Mouse (Mus musculus): ENCODE measurements at regions not wholly inside any gene's neighbourhood (a gene's known extent, or its start where the extent isn't known, plus 50 kb on each side); places are given as distances from the start of the nearest gene placed in this dataset.
"Not testable (repeated sequence)": the region's sequence is repeated elsewhere in the genome, so short reads cannot be mapped to it uniquely, and the experiment has no call there.

DNA sequence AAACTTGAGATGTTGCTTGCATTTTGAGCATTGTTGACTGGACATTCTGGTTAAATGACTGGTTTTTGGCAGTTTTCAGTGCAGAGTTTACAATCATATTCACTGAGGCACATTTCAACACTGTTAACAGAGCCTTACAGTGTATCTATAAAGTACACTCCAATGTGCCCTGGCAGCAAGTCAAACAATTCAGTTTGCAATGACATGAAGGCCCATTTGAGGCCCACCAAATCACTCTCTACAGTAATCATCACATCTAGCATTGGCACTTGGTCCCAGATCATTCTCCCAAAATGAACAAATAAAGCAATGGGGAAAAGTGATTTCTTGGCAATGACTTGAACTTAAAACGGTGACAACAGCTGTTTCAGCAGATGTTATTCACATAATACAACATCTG, 1326.3 kb upstream of the Slc7a12 start:
- TF ChIP-seq CTCF (IDR thresholded peaks at IDR 0.05): no peak
- ATAC-seq (ENCODE audit: low FRiP score): no peak
- Histone ChIP-seq H3K9ac (replicated peaks; ENCODE audit: low read length, poor library complexity, severe bottlenecking) (no peak overlapping the region), H3K4me3 (ENCODE audit: low read depth, low read length) (no peak overlapping the region), H3K36me3 (ENCODE audit: insufficient read depth, low read length) (no peaks in the 10 kb centered on the region), H3K27me3 (ENCODE audit: insufficient read depth, low read length) (no peaks in the 10 kb centered on the region), H3K4me1 (ENCODE audit: insufficient read depth, low read length) (no peaks in the 10 kb centered on the region), H3K27ac (ENCODE audit: low read depth, low read length) (no peak overlapping the region), H3K4me2 (ENCODE audit: low read depth, low read length, poor library complexity, severe bottlenecking) (no peak overlapping the region), H3K9me3 (ENCODE audit: low read length) (no peaks in the 10 kb centered on the region)
- DNase-seq (ENCODE audit: low spot score): peak; percentile 10
- WGBS: 86% methylated on average over 1 of the region's 1 CpGs

- DNase-seq (ENCODE audit: low spot score): not testable (repeated sequence)
- 68% methylated on average over 1 of the region's 1 CpGs for WGBS
These were observed 1312.1 kb upstream of the Slc7a12 start for GRCm38 (mm10) chr3:13168406-13168805.

More at GRCm38 (mm10) chr3:13168406-13168805, 1312.1 kb upstream of the Slc7a12 start:
- ATAC-seq (ENCODE audit: low FRiP score); H3K27ac ChIP-seq (ENCODE audit: low read depth, low read length); H3K9me3 ChIP-seq (ENCODE audit: low read length); H3K36me3 ChIP-seq (ENCODE audit: insufficient read depth, low read length); H3K27me3 ChIP-seq (ENCODE audit: insufficient read depth, low read length); H3K4me1 ChIP-seq (ENCODE audit: insufficient read depth, low read length); H3K9ac ChIP-seq (replicated peaks; ENCODE audit: low read length, poor library complexity, severe bottlenecking); H3K4me3 ChIP-seq (ENCODE audit: low read depth, low read length); H3K4me2 ChIP-seq (ENCODE audit: low read depth, low read length, poor library complexity, severe bottlenecking): not testable (repeated sequence)
